Mouse (Mus musculus): ENCODE data around the gene Cdkn3. TPM values are rescaled to one million over a fixed set of nuclear protein-coding genes. Genes with fewer than 3 reads are reported as not detected.
"Not testable (repeated sequence)": the region's sequence is repeated elsewhere in the genome, so short reads cannot be mapped to it uniquely, and the experiment has no call there.

The Cdkn3 gene
- 43.6 and 44.6 TPM in 2 replicates for polyA plus RNA-seq (2015; fragmentation: Nextera tagmentation; extraction: Ambion mirVana)

DNA sequence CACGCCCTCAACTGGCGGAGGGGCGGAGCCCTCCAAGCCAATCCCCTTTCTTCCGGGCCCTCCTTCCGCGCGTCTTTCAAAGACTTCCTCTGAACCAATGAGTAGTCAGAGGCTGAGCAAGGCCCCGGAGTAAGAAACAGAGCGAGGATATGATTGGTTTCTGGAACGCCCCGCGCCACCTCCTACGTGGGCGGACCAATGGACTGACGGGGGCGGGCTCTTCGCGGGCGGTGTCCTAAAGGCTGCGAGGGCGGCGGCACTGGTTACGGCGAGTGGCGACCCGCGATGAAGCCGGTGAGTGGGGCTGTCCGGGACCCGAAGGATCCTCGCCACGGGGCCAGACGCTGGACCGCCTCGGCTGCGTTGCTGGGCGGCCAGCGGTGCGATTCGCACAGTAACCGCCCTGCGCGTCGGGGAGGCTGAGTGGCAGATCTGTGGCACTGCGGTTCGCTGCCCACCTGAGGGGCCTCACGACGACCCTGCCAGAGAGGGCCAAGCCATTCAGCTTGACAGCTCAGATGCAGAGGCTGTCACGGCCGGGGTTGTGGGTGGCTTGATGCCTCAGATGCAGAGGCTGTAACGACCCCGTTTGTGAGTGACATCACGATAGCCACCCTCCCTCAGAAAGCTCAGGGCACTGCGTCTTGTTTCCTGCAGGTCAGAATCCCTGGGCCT lies at the start of gene Cdkn3:
Cdkn3 (plus strand) TSS at position 187 of the 675 bp plus-strand sequence.
- Histone ChIP-seq H3K9me3 (no peaks in the 10 kb centered on the region), H3K4me2 (peak within 1 kb of the TSS; percentile 89), H3K4me3 (peak within 1 kb of the TSS; percentile 77), H3K36me3 (peaks cover 14% of the 10 kb centered on the region), H3K9ac (peak within 1 kb of the TSS; percentile 82), H3K27me3 (no peaks in the 10 kb centered on the region), H3K4me1 (peaks cover 6% of the 10 kb centered on the region; the same call in 1 of the 2 replicates), H3K27ac (peak within 1 kb of the TSS; percentile 9; the same call in 1 of the 2 replicates)
- under 1% methylated on average over 54 of the region's 54 CpGs for WGBS
- peak; percentile 99 for ATAC-seq (ENCODE audit: insufficient number of reproducible peaks, low FRiP score, low TSS enrichment, low read depth)

DNA sequence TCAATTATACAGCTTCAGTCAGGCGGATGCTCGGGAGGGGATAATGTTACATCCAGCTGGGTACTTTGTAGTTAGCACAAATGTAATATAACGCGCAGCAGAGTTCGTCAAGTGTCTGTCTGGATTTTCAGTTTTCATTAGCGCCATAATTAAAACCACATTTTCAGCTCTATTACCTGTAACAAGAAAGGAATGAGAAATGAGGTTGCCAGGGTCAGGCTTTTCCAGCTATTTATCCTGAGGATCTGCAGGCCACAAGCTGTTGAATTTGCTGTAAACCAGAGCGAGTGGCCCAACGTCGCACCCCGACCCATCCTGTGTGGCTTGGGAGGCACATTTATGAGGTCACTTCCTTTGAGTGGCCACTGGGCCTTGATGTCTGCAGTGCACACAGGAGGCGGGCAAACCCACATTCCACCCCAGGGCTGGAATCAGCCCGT lies 41.8 kb upstream of the Cdkn3 start:
- H3K4me3 ChIP-seq: no peak overlapping the region
- no peak overlapping the region for H3K9ac ChIP-seq
- H3K4me2 ChIP-seq: no peak overlapping the region
- no peaks in the 10 kb centered on the region for H3K9me3 ChIP-seq
- H3K27me3 ChIP-seq: no peaks in the 10 kb centered on the region
- no peaks in the 10 kb centered on the region for H3K36me3 ChIP-seq
- WGBS: 24% methylated on average over 12 of the region's 12 CpGs
- peak overlapping the region; percentile 33; the same call in 1 of the 2 replicates for H3K27ac ChIP-seq
- peaks cover 31% of the 10 kb centered on the region for H3K4me1 ChIP-seq
- ATAC-seq (ENCODE audit: insufficient number of reproducible peaks, low FRiP score, low TSS enrichment, low read depth): no peak

DNA sequence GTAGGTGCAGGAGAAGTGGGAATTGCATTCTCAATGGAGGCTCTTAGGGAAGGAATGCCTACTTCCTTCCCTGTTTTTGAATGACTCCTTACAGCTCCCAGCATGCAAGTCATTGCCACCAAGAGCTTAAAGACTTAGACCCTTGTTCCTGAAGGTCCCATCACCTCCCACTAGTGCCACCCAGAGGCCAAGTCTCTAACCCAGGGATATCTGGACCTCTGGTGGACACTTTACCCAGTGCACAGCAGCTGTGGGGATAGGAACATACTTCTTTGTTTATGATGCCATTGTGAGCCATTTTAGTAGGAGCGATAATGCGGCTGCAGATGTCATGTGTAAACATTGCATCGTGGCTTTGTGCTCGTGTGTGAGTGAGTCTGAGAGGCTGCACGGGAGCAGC lies 38.3 kb upstream of the Cdkn3 start:
- H3K27me3 ChIP-seq: peaks cover 9% of the 10 kb centered on the region
- H3K9me3 ChIP-seq: no peaks in the 10 kb centered on the region
- no peak overlapping the region for H3K4me3 ChIP-seq
- H3K4me2 ChIP-seq: no peak overlapping the region
- H3K36me3 ChIP-seq: no peaks in the 10 kb centered on the region
- H3K9ac ChIP-seq: no peak overlapping the region
- no peak for ATAC-seq (ENCODE audit: insufficient number of reproducible peaks, low FRiP score, low TSS enrichment, low read depth)
- H3K27ac ChIP-seq: no peak overlapping the region
- WGBS: 36% methylated on average over 5 of the region's 5 CpGs
- H3K4me1 ChIP-seq: peaks cover 32% of the 10 kb centered on the region

DNA sequence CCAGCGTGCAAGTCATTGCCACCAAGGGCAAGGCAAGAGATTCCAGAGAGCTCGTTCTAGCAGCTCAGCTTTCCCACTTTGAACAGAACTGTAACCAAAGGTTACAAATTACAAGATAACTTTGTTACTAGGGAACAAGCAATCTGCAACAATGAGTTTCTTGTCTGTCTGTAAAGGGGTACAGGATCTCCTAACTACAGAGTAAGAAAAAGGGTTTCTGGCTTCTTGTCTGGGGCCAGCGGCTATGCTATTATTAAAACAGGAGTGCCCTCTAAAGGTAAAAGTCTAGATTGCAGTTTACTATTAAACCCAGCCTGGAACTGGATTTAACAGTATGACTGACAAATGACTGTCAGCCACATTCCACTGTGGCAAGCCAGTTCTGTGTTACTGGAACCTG lies 36.5 kb upstream of the Cdkn3 start:
- ATAC-seq (ENCODE audit: insufficient number of reproducible peaks, low FRiP score, low TSS enrichment, low read depth): no peak
- Histone ChIP-seq H3K4me2 (no peak overlapping the region), H3K9me3 (no peaks in the 10 kb centered on the region), H3K27ac (no peak overlapping the region), H3K36me3 (no peaks in the 10 kb centered on the region), H3K4me1 (peaks cover 24% of the 10 kb centered on the region), H3K4me3 (no peak overlapping the region), H3K27me3 (peaks cover 9% of the 10 kb centered on the region), H3K9ac (no peak overlapping the region)
- 29% methylated on average over 3 of the region's 3 CpGs for WGBS

DNA sequence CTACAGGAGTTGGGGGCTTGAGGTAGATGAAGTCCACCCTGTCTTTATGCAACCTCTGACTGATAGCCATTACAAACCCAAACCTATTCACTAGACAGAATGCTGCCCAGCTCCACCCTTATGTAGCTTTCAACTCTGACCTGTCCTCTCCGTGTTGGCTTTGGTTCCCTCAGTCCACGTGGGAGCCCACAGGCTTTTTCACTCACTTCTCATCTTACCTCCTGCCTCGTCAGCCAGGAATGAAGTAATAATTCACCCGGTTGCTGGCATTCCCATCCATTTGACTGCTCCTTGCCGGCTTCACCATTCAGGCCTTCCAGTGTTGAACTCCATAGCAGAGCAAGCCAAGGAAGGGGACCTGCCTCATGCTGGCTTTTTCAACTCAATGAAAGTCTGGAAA lies 35.4 kb upstream of the Cdkn3 start:
- Histone ChIP-seq H3K36me3 (no peaks in the 10 kb centered on the region), H3K4me3 (no peak overlapping the region), H3K27ac (no peak overlapping the region), H3K4me1 (peaks cover 13% of the 10 kb centered on the region; the same call in 1 of the 2 replicates), H3K9me3 (no peaks in the 10 kb centered on the region), H3K9ac (no peak overlapping the region), H3K27me3 (peaks cover 9% of the 10 kb centered on the region), H3K4me2 (no peak overlapping the region)
- WGBS: 31% methylated on average over 5 of the region's 5 CpGs
- no peak for ATAC-seq (ENCODE audit: insufficient number of reproducible peaks, low FRiP score, low TSS enrichment, low read depth)

DNA sequence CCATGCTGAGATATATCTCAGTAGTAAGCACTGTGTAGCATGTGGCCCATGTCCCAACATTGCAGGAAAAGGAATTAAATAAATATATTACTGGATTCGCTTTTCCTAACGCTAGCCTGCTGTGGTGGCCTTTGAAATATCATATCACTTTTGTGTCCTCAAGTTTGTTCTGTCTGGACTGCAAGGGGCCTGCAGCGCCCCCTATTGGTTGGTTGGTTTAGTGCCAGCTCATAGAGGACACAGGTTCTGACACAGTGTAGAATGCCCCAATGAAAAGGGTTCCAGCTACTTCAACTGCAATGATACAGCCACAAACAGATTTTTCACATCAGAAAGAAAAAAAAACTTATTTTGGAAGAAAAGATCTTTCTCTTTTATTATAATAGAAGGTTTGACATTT lies 34.6 kb upstream of the Cdkn3 start:
- Histone ChIP-seq H3K36me3 (no peaks in the 10 kb centered on the region), H3K9ac (no peak overlapping the region), H3K27ac (no peak overlapping the region), H3K4me1 (peaks cover 13% of the 10 kb centered on the region; the same call in 1 of the 2 replicates), H3K27me3 (peaks cover 9% of the 10 kb centered on the region), H3K9me3 (no peaks in the 10 kb centered on the region), H3K4me3 (no peak overlapping the region), H3K4me2 (no peak overlapping the region)
- WGBS: 55% methylated on average over 3 of the region's 3 CpGs
- no peak for ATAC-seq (ENCODE audit: insufficient number of reproducible peaks, low FRiP score, low TSS enrichment, low read depth)

DNA sequence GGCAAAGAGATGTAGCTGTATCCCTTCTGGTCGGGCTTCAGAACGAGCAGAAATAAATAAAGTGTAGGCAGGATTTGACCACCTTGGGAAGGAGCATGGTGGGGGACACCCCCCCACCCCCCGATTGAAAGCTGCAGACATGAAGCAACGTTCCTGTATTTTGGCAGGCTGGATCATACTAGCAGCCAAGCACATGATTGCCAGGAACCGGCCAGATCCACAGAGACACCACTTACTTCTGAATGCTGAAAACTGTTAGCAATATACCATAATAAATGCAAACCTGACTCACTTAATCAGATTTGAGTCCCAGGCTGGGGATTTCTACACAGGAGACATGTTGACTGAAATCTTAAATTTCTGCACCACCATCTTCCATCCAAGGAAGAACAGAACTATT lies 26.1 kb upstream of the Cdkn3 start:
- Histone ChIP-seq H3K9me3 (no peaks in the 10 kb centered on the region), H3K27ac (peak overlapping the region; percentile 40; the same call in 1 of the 2 replicates), H3K9ac (no peak overlapping the region), H3K4me3 (no peak overlapping the region), H3K27me3 (no peaks in the 10 kb centered on the region), H3K4me1 (peaks cover 4% of the 10 kb centered on the region; the same call in 1 of the 2 replicates), H3K36me3 (no peaks in the 10 kb centered on the region), H3K4me2 (no peak overlapping the region)
- no peak for ATAC-seq (ENCODE audit: insufficient number of reproducible peaks, low FRiP score, low TSS enrichment, low read depth)
- 38% methylated on average over 5 of the region's 5 CpGs for WGBS

DNA sequence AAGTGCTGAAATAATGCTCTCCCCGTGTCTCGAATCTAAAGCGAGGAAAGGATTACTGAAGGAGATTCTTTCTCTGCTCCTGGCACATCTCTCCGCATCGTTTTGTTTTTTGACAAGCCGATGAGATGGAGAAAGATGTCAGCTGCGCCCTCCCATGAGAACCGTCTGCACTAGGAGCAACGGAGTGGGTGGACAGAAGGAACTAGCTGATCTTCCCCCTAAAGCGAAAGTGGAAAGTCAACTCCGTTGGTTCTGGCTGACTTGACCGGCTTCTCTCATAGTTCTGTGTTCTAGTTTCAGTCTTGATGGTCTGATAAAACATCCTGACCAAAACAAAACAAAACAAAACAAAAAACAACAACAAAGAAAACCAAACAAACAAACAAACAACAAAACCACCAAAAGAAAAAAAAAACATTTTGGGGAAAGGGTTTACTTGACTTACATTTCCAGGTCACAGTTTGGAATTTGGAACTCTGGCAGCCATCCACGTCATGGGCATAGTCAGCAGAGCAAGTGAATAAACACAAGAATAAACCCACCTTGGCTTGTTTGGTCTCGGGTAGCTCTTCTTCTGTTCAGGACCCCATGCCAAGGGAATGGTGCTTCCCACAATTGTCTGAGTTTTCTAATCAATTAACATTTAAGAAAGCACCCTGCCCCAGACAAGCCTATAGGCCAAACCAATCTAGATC lies 25.4 kb upstream of the Cdkn3 start:
- Histone ChIP-seq H3K4me2 (no peak overlapping the region), H3K27me3 (no peaks in the 10 kb centered on the region), H3K9ac (no peak overlapping the region), H3K27ac (peak overlapping the region; percentile 40; the same call in 1 of the 2 replicates), H3K4me3 (no peak overlapping the region), H3K9me3 (no peaks in the 10 kb centered on the region), H3K36me3 (no peaks in the 10 kb centered on the region), H3K4me1 (peaks cover 4% of the 10 kb centered on the region; the same call in 1 of the 2 replicates)
- no peak for ATAC-seq (ENCODE audit: insufficient number of reproducible peaks, low FRiP score, low TSS enrichment, low read depth)
- WGBS: 69% methylated on average over 14 of the region's 14 CpGs

DNA sequence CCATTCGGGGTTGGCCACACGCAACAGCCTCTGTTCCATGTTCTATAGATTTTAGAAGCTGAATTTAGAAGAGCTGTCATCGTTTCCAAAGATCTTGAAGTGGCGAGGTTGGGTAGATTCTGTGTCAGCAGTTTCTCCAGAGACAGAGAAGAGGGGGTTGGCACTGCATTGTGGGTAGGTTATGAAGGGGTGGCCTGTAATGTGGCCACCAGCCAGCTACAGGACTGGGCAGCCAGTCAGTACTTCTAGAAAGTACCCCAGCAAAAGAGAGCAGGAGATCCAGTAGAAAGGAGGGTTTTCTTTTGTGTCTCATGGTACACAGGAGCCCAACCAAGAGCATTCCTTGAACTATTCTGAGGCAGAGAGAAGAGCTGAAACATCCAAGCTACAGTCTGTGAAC lies 24.0 kb upstream of the Cdkn3 start:
- Histone ChIP-seq H3K4me2 (no peak overlapping the region), H3K9ac (no peak overlapping the region), H3K4me1 (peaks cover 4% of the 10 kb centered on the region; the same call in 1 of the 2 replicates), H3K4me3 (no peak overlapping the region), H3K27ac (no peak overlapping the region), H3K27me3 (no peaks in the 10 kb centered on the region), H3K9me3 (no peaks in the 10 kb centered on the region), H3K36me3 (no peaks in the 10 kb centered on the region)
- WGBS: 87% methylated on average over 4 of the region's 4 CpGs
- ATAC-seq (ENCODE audit: insufficient number of reproducible peaks, low FRiP score, low TSS enrichment, low read depth): no peak

DNA sequence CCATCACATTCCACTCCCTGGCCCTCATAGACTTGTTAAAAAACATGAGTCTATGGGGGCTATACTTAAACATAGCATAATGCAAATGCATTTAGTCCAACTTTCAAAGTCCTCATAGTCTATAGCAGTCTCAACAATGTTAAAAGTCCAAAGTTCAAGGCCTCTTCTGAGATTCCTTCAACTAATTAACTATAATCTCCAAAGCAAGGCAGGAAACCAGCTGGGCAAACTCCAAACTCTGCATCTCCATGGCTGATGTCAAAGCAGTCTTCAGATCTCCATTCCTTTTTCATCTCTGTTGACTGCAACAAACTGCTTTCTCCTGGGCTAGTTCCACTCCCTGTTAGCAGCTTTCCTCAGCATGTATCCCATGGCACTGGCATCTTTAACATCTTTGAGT lies 23.0 kb upstream of the Cdkn3 start:
- ATAC-seq (ENCODE audit: insufficient number of reproducible peaks, low FRiP score, low TSS enrichment, low read depth); H3K4me2 ChIP-seq; H3K4me3 ChIP-seq; H3K9me3 ChIP-seq; H3K36me3 ChIP-seq; H3K27me3 ChIP-seq; H3K4me1 ChIP-seq; H3K27ac ChIP-seq; H3K9ac ChIP-seq: not testable (repeated sequence)

DNA sequence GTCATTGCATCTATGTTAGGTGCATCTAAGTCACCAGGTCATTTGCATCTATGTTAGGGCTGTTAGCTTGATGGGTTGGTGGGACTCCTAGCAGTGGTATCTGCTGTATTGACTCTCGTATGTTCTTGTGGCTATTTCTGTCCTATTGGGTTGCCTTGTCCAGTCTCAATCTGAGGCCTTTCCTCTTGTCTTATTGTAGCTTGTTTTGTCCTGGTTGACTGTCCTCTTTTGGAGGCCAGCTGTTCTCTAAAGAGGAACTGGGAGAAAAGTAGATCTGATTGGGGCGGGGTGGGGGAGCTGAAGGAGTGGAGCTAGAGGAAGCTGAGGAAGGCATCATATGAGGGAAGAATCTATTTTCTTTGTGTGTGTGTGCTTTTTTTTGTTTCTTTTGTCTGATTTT lies 17.7 kb upstream of the Cdkn3 start:
- ATAC-seq (ENCODE audit: insufficient number of reproducible peaks, low FRiP score, low TSS enrichment, low read depth): no peak
- Histone ChIP-seq H3K27me3 (no peaks in the 10 kb centered on the region), H3K27ac (no peak overlapping the region), H3K4me3 (no peak overlapping the region), H3K9me3 (no peaks in the 10 kb centered on the region), H3K4me1 (no peaks in the 10 kb centered on the region), H3K4me2 (no peak overlapping the region), H3K9ac (no peak overlapping the region), H3K36me3 (no peaks in the 10 kb centered on the region)
- 89% methylated on average over 2 of the region's 2 CpGs for WGBS

DNA sequence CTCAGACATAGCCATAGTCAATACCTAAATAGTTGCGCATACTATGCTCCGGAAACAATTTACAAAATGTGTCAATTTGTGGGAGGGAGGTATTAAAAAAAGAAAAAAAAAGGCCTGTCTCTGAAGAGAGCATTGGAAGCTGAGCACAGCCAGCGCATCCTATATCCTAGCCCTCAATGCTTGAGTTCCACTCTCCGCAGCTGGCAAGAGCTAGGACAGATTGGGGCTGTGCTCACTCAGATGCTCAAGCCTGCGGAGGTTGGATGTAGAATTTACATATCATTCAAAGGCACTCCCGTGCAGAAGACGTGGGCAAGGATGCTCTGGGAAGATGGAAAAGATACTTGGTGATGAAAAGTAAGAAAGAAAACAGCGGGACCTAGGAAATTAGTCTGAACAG lies 14.9 kb upstream of the Cdkn3 start:
- no peaks in the 10 kb centered on the region for H3K9me3 ChIP-seq
- no peak overlapping the region for H3K4me2 ChIP-seq
- H3K4me3 ChIP-seq: no peak overlapping the region
- no peak overlapping the region for H3K9ac ChIP-seq
- H3K36me3 ChIP-seq: no peaks in the 10 kb centered on the region
- H3K27ac ChIP-seq: no peak overlapping the region
- ATAC-seq (ENCODE audit: insufficient number of reproducible peaks, low FRiP score, low TSS enrichment, low read depth): no peak
- no peaks in the 10 kb centered on the region for H3K4me1 ChIP-seq
- no peaks in the 10 kb centered on the region for H3K27me3 ChIP-seq
- WGBS: 92% methylated on average over 8 of the region's 8 CpGs
